Mouse (Mus musculus) lung, postnatal 10 days (tissue): ENCODE data around the gene Gja3.
"Not testable (repeated sequence)": the region's sequence is repeated elsewhere in the genome, so short reads cannot be mapped to it uniquely, and the experiment has no call there.

Source experiments
- DNase-seq: peaks from one replicate; pipeline ENCODE4 v3.0.0; 2021

Gja3 gene

GRCm38 (mm10) chr14:57034135-57034534, 23.8 kb downstream of the Gja3 start:
- DNase-seq = no peak

- DNase-seq = no peak
These were observed 25.1 kb downstream of the Gja3 start for GRCm38 (mm10) chr14:57032850-57033249.

- no peak for DNase-seq
These were observed 39.5 kb downstream of the Gja3 start for GRCm38 (mm10) chr14:57018436-57018835.

GRCm38 (mm10) chr14:57016806-57017205, 41.1 kb downstream of the Gja3 start:
- not testable (repeated sequence) for DNase-seq

- DNase-seq = no peak
These were observed 69.3 kb downstream of the Gja3 start for GRCm38 (mm10) chr14:56988621-56989020.
